Mouse (Mus musculus) Patski (cell line): Measurements from ENCODE around the gene Sugct. TPM values are rescaled to one million over a fixed set of nuclear protein-coding genes. Genes with fewer than 3 reads are reported as not detected.

Experiments used
- ATAC-seq: fragments of 100-300 bp; one replicate; pipeline ENCODE4 v1.8.0; 2021
- CTCF ChIA-PET: fragments of 350-600 bp; sonication (Branson Sonifier 250); formaldehyde crosslinking; loops from one replicate; lab custom pipeline; 2022; ENCODE audit warnings: inconsistent platforms; lab: Charles Lee
- POLR2A ChIA-PET: fragments of 350-600 bp; sonication (Branson Sonifier 250); formaldehyde crosslinking; loops from one replicate; lab custom pipeline; 2022; ENCODE audit warnings: antibody characterized with exemption, inconsistent platforms; lab: Charles Lee
- DNase-seq: peaks from one replicate; pipeline ENCODE4 v3.0.0-alpha.2; 2011; ENCODE audit warnings: low read depth, low spot score
- H3K27me3 ChIP-seq: fragments of 371-371 bp; one replicate; pipeline ENCODE4 v1.5.1; 2021
- CTCF ChIP-seq: fragments of 100-300 bp; IDR thresholded peaks from one replicate; pipeline ENCODE4 v1.5.1; 2021
- in situ Hi-C: fragments of 300-500 bp; cut with MboI; formaldehyde crosslinking; loops from 3 replicates; pipeline ENCODE4 v1.11.1; 2018; ENCODE audit warnings: low pct_unique_long_range_greater_than_20kb, mixed read lengths
- polyA plus RNA-seq: library from polyadenylated mRNA; unstranded; gene quantifications from one replicate; pipeline ENCODE4 v1.2.3, GENCODE M21; 2021

Gene Sugct
- polyA plus RNA-seq, 1 experiment from 2014 or later, result 11.4 TPM

DNA sequence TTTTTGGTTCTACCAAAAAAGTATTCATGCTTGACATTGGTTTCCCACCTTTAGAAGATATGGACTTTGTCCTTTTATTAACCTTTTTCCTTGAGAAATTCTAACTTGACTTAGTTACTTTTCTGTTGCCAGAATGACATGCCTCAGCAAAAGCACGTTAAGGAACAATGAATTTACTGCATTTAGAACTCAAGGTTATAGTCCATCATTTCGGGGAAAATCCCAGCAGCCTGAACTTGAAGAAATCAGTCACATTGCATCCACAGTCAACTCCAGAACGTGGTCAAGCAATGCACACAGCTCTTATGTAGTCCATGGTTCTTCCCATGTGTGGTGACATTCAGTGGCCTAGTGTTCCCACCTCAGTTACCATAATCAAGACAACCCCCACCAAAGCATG is 700.0 kb downstream of the Sugct start:
- ChIA-PET POLR2A (no interaction called here), CTCF (no interaction called here)
- DNase-seq, result no peak
- H3K27me3 ChIP-seq, result no peaks in the 10 kb centered on the region
- TF ChIP-seq CTCF, result no peak
- in situ Hi-C loops, result no loop called here
- ATAC-seq, result no peak

DNA sequence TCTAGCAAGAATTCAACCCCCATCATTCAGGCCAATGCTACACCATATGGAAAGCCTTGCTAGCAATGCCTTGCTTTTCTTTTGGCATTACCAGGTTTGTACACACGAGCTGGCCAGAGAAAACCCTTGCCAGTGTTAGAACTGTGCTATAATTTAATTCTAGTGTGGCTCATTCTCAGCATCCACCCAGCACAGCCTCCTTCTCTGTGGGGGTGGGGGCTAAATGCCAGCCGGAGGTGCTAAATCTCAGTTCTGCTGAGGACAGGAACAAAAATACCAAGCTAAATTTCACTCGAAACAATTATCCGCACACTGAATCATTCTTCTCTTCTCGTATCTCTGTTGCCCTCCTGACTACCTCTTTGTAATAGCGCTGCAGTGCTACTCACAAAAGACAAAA is 717.6 kb downstream of the Sugct start:
- CTCF ChIA-PET, result interaction anchor here (1.1 to 1.3 kb wide), 2 partner anchors 9 to 10 kb away, joined by 3 to 4 read pairs; no protein-coding TSS in a partner anchor
- no peaks in the 10 kb centered on the region for H3K27me3 ChIP-seq
- POLR2A ChIA-PET, result no interaction called here
- no peak for DNase-seq
- in situ Hi-C loops, result no loop called here
- no peak for ATAC-seq
- TF ChIP-seq CTCF, result no peak

DNA sequence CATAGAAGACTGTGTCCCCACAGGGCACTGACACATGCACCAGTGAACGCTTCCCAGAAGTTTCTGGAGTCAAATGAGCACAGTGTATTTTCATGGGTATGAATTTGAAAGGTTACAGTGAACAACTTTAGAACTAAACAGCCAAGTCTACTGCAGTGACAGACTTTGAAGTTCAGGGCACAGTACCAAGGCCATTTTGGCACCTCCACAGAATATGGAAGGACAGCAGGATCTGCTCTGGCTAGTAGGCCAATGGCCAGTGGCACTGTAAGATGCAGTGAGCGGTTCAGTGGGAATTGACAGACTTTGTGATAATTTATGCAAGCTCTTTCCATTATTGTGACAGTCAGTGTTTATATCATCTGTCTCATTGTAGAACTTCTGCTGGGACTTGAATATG is 724.1 kb downstream of the Sugct start:
- DNase-seq, result no peak
- in situ Hi-C loops, result no loop called here
- ChIA-PET POLR2A (no interaction called here), CTCF (no interaction called here)
- no peak for ATAC-seq
- TF ChIP-seq CTCF, result no peak
- no peaks in the 10 kb centered on the region for H3K27me3 ChIP-seq

DNA sequence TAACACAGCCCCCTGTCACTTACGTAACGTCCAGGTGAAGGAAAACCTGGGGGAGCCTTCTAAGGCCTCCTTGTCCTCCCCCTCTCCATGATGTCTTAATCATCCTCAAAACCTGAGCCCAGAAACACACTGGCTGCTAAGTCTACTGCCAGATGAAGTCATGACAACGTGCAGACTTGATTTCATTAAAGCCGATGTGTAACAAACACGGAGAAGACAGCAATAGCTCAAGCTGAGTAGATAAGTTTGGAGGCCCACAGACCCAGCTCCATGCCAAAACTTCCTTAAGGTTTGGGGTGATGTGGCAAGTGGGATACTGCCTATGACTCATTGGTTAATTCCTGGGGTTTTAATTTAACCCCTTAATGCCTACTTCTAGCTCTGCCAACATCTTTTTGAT is 726.4 kb downstream of the Sugct start:
- ATAC-seq, result no peak
- CTCF ChIA-PET, result interaction anchor here (0.7 to 1.4 kb wide), 3 partner anchors 9 to 59 kb away, joined by 3 read pairs; no protein-coding TSS in a partner anchor

DNA sequence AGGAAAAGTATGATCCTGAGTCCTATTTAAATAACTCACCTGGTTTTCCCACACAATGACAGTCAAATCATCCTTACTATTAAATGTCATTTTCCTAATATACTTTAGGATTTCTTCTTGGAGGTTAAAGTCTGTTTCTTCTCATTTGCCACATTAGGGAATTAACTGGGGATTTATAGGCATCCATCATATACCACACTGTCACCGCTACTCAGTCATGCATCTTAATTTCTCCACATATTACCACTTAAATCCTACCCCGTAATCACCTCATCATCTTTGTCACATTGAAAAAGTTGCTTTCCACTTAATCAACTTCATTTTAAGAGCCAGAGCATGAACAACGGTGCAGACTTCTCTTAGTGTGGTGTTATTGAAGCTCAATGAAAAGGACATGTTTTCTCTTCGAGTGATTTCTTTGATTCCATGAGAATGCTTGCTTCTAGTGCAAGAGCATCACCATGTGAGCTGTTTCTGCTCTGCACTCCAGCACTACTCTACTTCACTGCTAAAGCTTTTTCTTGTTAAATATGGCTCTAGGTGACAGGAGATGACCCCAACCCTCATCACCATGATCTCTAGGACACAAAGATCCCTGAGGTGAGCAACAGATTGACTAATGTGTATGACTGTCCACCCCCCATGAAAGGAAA is 730.4 kb downstream of the Sugct start:
- ChIA-PET CTCF (no interaction called here), POLR2A (no interaction called here)
- in situ Hi-C loops, result no loop called here
- ATAC-seq, result no peak
- no peak for TF ChIP-seq CTCF
- no peaks in the 10 kb centered on the region for H3K27me3 ChIP-seq
- DNase-seq, result no peak

More for the DNA sequence above, 726.4 kb downstream of the Sugct start:
- POLR2A ChIA-PET, result interaction anchor here (0.6 kb wide), 1 partner anchor 328 kb away, joined by 4 read pairs; no protein-coding TSS in a partner anchor
- no peak for TF ChIP-seq CTCF
- no peaks in the 10 kb centered on the region for H3K27me3 ChIP-seq
- in situ Hi-C loops, result no loop called here
- no peak for DNase-seq

DNA sequence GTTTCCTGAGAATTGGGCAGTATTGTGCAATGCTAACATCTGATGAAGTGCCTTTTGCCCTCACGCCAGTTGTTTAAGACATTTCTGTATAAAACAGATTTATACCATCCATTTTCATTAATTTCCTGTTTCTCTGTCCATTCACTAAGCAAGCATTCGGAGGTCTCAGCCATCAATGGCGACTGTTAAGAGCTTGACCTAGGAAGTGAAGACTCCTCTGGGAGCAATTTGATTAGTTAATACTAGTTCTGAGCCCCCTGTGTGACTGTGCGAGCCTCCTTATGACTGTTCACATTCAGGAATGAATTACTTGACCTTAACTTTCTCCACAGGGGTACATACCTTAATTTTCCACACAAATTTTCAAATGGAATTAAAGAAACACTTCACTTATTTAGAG is 743.3 kb downstream of the Sugct start:
- ChIA-PET POLR2A (no interaction called here), CTCF (no interaction called here)
- in situ Hi-C loops, result no loop called here
- no peak for DNase-seq
- no peak for TF ChIP-seq CTCF
- no peak for ATAC-seq
- H3K27me3 ChIP-seq, result no peaks in the 10 kb centered on the region

DNA sequence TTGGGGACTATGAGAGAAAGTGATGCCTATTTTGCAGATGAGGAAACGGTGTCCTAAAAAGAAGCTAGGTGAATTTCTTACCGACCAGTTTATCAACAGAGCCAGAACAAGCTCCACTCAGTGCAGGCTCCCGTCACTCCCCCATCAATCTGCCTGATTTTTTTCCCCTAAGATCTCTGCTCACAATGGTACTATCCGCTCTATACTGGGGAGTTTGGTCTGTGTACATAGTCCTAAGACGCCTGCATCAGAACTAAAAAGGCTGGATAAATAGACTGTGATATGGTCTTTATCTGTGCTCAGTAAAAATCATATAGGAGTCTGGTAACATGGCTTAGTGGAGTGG is 755.9 kb downstream of the Sugct start:
- ChIA-PET POLR2A (no interaction called here), CTCF (no interaction called here)
- ATAC-seq, result no peak
- no peaks in the 10 kb centered on the region for H3K27me3 ChIP-seq
- TF ChIP-seq CTCF, result no peak
- in situ Hi-C loops, result no loop called here
- no peak for DNase-seq

DNA sequence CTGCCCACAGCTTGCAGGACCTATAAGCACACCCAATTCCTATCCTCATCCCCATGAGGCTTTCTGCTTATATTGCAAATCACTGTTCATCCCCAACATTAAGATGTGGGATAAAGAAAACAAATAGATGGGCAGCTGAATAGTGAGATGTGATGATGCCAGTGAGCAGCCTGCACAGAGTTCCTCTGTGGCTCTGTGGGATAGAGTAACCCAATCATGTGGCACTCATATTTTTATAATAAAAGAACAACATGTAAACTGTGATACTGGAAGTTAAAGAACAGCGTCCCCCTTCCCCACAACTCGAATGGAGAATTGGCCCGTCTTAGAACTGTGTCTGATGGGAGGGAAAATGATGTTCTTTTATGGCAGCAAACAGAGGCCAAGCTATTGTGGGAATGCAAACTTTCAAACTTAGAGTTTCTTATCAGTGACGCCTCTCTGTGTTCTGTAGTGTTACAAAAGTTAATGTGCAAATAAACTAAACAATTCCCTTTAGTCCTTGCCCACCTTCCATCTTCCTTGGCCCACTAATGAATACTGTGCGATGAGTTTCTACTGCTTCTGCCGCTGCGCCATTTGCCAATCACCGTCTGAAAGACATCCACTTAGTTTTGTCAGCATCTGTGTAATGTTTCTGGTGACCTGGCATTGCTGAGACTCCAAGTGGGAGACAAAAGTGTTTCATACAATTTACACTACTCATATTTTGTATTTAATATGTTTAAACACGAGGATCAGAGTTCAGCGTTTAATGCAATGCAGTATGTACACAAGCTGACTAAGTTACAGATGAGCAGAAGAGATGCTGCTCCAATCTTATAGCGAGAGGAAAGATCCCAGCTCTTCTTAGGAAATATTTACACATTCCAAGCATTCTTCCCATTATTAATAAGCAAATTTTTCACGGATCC is 756.5 kb downstream of the Sugct start:
- ATAC-seq (no peak), DNase-seq (no peak)
- in situ Hi-C loops, result no loop called here
- CTCF ChIA-PET, result no interaction called here
- no peak for TF ChIP-seq CTCF
- no peaks in the 10 kb centered on the region for H3K27me3 ChIP-seq
- POLR2A ChIA-PET, result no interaction called here

DNA sequence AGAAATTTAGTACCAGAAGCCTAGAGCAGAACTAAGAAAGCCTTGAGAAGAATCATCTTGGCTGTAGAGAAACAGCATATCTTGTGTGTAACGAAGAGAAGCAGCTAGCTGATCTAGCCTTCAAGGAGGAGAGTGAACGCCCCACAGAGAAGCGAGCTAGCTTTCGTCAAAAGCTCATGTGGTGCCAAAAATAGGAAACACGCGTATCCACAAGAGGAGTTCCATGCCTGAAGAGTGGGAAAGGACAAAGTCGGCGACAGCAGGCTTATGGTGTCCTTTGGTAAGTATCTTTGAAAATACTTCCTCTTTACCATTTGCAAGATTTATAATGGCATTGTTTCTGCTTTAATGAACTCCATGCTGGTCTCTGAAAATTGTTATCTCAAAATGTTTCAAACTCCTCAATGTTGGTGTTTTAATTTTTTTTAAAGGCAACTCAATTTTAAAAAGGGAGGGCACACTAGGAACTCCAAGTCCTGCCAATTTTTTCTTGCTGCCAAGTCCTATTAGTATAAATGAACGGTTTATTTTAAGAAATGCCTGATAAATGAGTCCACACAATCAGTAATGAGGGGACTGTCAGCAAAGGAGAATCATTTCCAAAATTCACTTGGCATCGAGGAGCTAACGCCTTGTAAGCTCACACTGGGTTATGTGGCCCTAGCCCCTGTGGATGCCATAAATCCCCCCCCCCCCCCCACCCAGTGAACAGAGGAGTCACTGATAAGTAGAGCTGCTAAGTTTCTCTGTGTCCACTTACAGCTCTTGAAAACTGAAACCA is 757.7 kb downstream of the Sugct start:
- DNase-seq (no peak), ATAC-seq (no peak)
- in situ Hi-C loops, result no loop called here
- no peak for TF ChIP-seq CTCF
- ChIA-PET CTCF (interaction anchor here (1.1 kb wide), 1 partner anchor 552 kb away, joined by 3 read pairs; no protein-coding TSS in a partner anchor), POLR2A (no interaction called here)
- no peaks in the 10 kb centered on the region for H3K27me3 ChIP-seq

DNA sequence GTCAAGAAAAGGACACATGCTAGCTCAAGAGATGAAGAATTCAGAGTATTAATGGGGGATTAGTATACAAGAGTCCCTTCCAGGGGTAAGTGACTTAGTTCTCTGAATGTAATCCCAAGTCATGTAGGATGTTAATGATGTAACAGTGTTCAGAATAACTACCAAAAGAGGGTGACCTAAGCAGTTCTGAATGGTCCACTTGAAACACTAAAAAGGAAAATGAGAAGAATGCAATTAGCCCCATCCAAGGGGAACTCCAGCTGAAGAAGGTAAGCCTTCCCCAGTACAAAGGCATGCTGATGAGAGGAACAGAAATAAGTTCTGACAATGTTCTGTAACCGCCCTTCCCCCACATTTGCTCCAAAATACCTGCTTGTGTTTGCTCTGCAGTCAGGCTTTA is 760.3 kb downstream of the Sugct start:
- in situ Hi-C loops, result no loop called here
- H3K27me3 ChIP-seq, result peaks cover under 1% of the 10 kb centered on the region
- ATAC-seq (no peak), DNase-seq (no peak)
- CTCF ChIA-PET, result no interaction called here
- TF ChIP-seq CTCF, result no peak
- POLR2A ChIA-PET, result no interaction called here
